Mouse (Mus musculus) kidney, adult 11 months (tissue): ENCODE measurements around the gene Defa34.
"Not testable (repeated sequence)": the region's sequence is repeated elsewhere in the genome, so short reads cannot be mapped to it uniquely, and the experiment has no call there.

ENCODE experiments used
- DNase-seq: peaks from one replicate; pipeline ENCODE4 v3.0.0; 2022

Defa34 gene

DNA sequence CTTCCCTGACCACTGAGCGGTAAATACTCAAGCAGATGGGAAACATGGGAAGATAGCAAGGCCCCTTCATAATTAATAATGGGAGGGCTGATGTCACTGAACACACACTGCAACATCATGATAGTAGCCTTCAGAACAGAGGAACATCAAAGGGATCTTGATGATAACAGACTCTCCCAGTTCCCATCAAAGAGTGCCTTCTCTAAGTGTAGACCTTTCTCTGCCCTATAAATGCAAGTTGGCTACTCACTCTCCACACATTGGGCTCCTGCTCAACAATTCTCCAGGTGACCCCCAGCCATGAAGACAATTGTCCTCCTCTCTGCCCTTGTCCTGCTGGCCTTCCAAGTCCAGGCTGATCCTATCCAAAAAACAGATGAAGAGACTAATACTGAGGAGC lies at the start of gene Defa34:
Defa34 (plus strand) TSS at position 301 of the 400 bp plus-strand sequence.
- not testable (repeated sequence) for DNase-seq

- DNase-seq = not testable (repeated sequence)
Observed at GRCm38 (mm10) chr8:21617883-21618282, 47.7 kb upstream of the Defa34 start, which contains the start of gene Defa26. Gene Defa26 (plus strand): TSS chr8:21618183.

GRCm38 (mm10) chr8:21655480-21655879 lies 10.1 kb upstream of the Defa34 start, which contains the start of gene Defa17:
Gene Defa17 (plus strand): TSS chr8:21655780.
- not testable (repeated sequence) for DNase-seq

- not testable (repeated sequence) for DNase-seq
Observed at GRCm38 (mm10) chr8:21703545-21703944, 37.9 kb downstream of the Defa34 start, which contains the start of gene AY761184. Gene AY761184 (minus strand): TSS chr8:21703645.
